10 mouse cellular contexts compared by ENCODE assay signal in genomic region chr7:128003688-128004087, GRCm38 (mm10). TPM values are rescaled to one million over a fixed set of nuclear protein-coding genes. Genes with fewer than 3 reads are reported as not detected.
DNase-seq lines count a peak whose midpoint lies in the region; ATAC-seq and TF ChIP-seq lines count a peak whose summit lies in the region.
"Had no signal": no experiment of that assay in that cellular context is flagged by ENCODE, and none has a peak within 500 bp of the region (broad histone marks: within the 10 kb centered on the region; RNA-seq: fewer than 3 reads in every experiment).

Trim72 (plus strand) TSS chr7:128003949.

- H3K27me3 ChIP-seq in lung, embryonic 14.5 days (ENCODE audit: insufficient read depth, low read length): 0 out of 2 replicates have a peak, but pooled peaks cover 7% of the 10 kb centered on the region
- H3K27me3 ChIP-seq in embryonic facial prominence, embryonic 15.5 days: no peaks in the 10 kb centered on the region
- H3K27me3 ChIP-seq in midbrain, embryonic 14.5 days (ENCODE audit: control insufficient read depth, insufficient read depth, low read length): no peaks in the 10 kb centered on the region
- H3K27me3 ChIP-seq: Patski had no signal

- no peaks in the 10 kb centered on the region for H3K36me3 ChIP-seq in lung, embryonic 14.5 days (ENCODE audit: insufficient read depth)
- no peaks in the 10 kb centered on the region for H3K36me3 ChIP-seq in embryonic facial prominence, embryonic 15.5 days
- no peaks in the 10 kb centered on the region for H3K36me3 ChIP-seq in midbrain, embryonic 14.5 days (ENCODE audit: control insufficient read depth, insufficient read depth, low read length)

- TF ChIP-seq CTCF in lung, embryonic 14.5 days (IDR thresholded peaks at IDR 0.05; ENCODE audit: low read depth): no peak

- intact Hi-C loops in heart, postnatal 36 days (cut with DNase I): no loop called here

- H3K4me2 ChIP-seq in lung, embryonic 14.5 days: peak within 1 kb of the TSS; percentile 52
- H3K4me2 ChIP-seq in embryonic facial prominence, embryonic 15.5 days (replicated peaks): peak within 1 kb of the TSS; percentile 46
- peak within 1 kb of the TSS; percentile 4; the same call in 1 of the 2 replicates for H3K4me2 ChIP-seq in midbrain, embryonic 14.5 days (ENCODE audit: low read length)

- no peaks in the 10 kb centered on the region for H3K9me3 ChIP-seq in lung, embryonic 14.5 days (ENCODE audit: low read depth, low read length)
- no peaks in the 10 kb centered on the region for H3K9me3 ChIP-seq in embryonic facial prominence, embryonic 15.5 days (replicated peaks)
- no peaks in the 10 kb centered on the region for H3K9me3 ChIP-seq in midbrain, embryonic 14.5 days (ENCODE audit: control insufficient read depth, low read length)

- H3K9ac ChIP-seq in lung, embryonic 14.5 days: peak within 1 kb of the TSS; percentile 27; the same call in 1 of the 2 replicates
- no peak within 1 kb of the TSS; the same call in 1 of the 2 replicates for H3K9ac ChIP-seq in embryonic facial prominence, embryonic 15.5 days
- H3K9ac ChIP-seq in midbrain, embryonic 14.5 days (replicated peaks; ENCODE audit: low read length): no peak within 1 kb of the TSS; the same call in 1 of the 2 replicates

- WGBS in lung, embryonic 14.5 days: 77% methylated on average over 2 of the region's 2 CpGs
- 76% methylated on average over 2 of the region's 2 CpGs for WGBS in embryonic facial prominence, embryonic 15.5 days
- 88% methylated on average over 2 of the region's 2 CpGs for WGBS in midbrain, embryonic 14.5 days

- ATAC-seq in lung, embryonic 14.5 days (ENCODE audit: insufficient read depth): no peak
- ATAC-seq in embryonic facial prominence, embryonic 15.5 days (ENCODE audit: insufficient number of reproducible peaks, low FRiP score, low TSS enrichment, low read depth): no peak
- no peak for ATAC-seq in midbrain, embryonic 14.5 days (ENCODE audit: low FRiP score, low TSS enrichment)
- ATAC-seq: Patski had no signal

- DNase-seq in lung, embryonic 14.5 days: no peak
- DNase-seq in lung, postnatal 14 days: no peak
- DNase-seq in heart, postnatal 36 days: peak; percentile 45 to 51
- DNase-seq in midbrain, embryonic 14.5 days: no peak
- DNase-seq in testis, postnatal 10 days (ENCODE audit: low spot score): no peak
- no peak for DNase-seq in adrenal gland, adult 18-20 months (ENCODE audit: low spot score in 2 of 2)
- no peak for DNase-seq in kidney, postnatal 10 days

- 0 out of 2 replicates have a peak, but pooled peaks cover 4% of the 10 kb centered on the region for H3K4me1 ChIP-seq in lung, embryonic 14.5 days (ENCODE audit: insufficient read depth)
- peaks cover 11% of the 10 kb centered on the region for H3K4me1 ChIP-seq in embryonic facial prominence, embryonic 15.5 days
- no peaks in the 10 kb centered on the region for H3K4me1 ChIP-seq in midbrain, embryonic 14.5 days (ENCODE audit: control insufficient read depth, insufficient read depth, low read length)

- H3K27ac ChIP-seq in lung, embryonic 14.5 days (ENCODE audit: low read depth): peak within 1 kb of the TSS; percentile 81
- H3K27ac ChIP-seq in embryonic facial prominence, embryonic 15.5 days (replicated peaks): peak within 1 kb of the TSS; percentile 82
- no peak within 1 kb of the TSS for H3K27ac ChIP-seq in midbrain, embryonic 14.5 days (replicated peaks; ENCODE audit: low read depth, low read length)

- peak within 1 kb of the TSS; percentile 9; the same call in 1 of the 2 replicates for H3K4me3 ChIP-seq in lung, embryonic 14.5 days (ENCODE audit: low read depth, low read length)
- peak within 1 kb of the TSS; percentile 34 for H3K4me3 ChIP-seq in embryonic facial prominence, embryonic 15.5 days (replicated peaks)
- H3K4me3 ChIP-seq in midbrain, embryonic 14.5 days (replicated peaks; ENCODE audit: low read depth, low read length): no peak within 1 kb of the TSS

RNA-seq across cellular contexts. Expression of gene Trim72, which starts in this region (rescaled TPM):
- not detected in 2 replicates for polyA plus RNA-seq in lung, embryonic 14.5 days (2014; fragmentation: Nextera tagmentation; extraction: Ambion mirVana)
- polyA plus RNA-seq in embryonic facial prominence, embryonic 15.5 days (2015; fragmentation: Nextera tagmentation; extraction: Ambion mirVana): 3.6 and 5.2 TPM in 2 replicates
- 100 to 1,000 TPM; 286 to 346 TPM for total RNA-seq in heart, postnatal 36 days (2021)
- polyA plus RNA-seq in midbrain, embryonic 14.5 days (2014; fragmentation: Nextera tagmentation; extraction: Ambion mirVana): not detected in 2 replicates
- under 1 TPM in 1 of 2 experiments, not detected in 1; 0.29 TPM for total RNA-seq in adrenal gland, adult 18-20 months (2021)
- total RNA-seq: hematopoietic stem cell, adult 5-6 weeks had no signal

Comparison
In these comparisons a context has a peak if more than half of its experiments do, and no peak if none do; other contexts are left out.
1. RNA of gene Trim72 (total RNA-seq): 286 to 346 TPM in heart, postnatal 36 days; 0.29 TPM in adrenal gland, adult 18-20 months; every median in the first group is over 100 times any median in the second.
2. DNase-seq: peak in heart, postnatal 36 days (2 of 2); none in lung, embryonic 14.5 days (single experiment), lung, postnatal 14 days (single experiment), midbrain, embryonic 14.5 days (single experiment), testis, postnatal 10 days (single experiment), adrenal gland, adult 18-20 months (0 of 2) and kidney, postnatal 10 days (single experiment).
3. Peak in every context shown above with its lines, with median percentiles within 50 percentile points of each other: H3K4me2 ChIP-seq.